Mouse (Mus musculus) T-helper 1 cell (primary cell): ENCODE results near the gene Fgl2.
"Not testable (repeated sequence)": the region's sequence is repeated elsewhere in the genome, so short reads cannot be mapped to it uniquely, and the experiment has no call there.

Experiments used
- in situ Hi-C: fragments of 300-600 bp; cut with MboI, MseI; formaldehyde crosslinking; loops from one replicate; pipeline ENCODE4 v1.15.1; 2025; ENCODE audit warnings: high pct_unique_total_duplicates

The Fgl2 gene

DNA sequence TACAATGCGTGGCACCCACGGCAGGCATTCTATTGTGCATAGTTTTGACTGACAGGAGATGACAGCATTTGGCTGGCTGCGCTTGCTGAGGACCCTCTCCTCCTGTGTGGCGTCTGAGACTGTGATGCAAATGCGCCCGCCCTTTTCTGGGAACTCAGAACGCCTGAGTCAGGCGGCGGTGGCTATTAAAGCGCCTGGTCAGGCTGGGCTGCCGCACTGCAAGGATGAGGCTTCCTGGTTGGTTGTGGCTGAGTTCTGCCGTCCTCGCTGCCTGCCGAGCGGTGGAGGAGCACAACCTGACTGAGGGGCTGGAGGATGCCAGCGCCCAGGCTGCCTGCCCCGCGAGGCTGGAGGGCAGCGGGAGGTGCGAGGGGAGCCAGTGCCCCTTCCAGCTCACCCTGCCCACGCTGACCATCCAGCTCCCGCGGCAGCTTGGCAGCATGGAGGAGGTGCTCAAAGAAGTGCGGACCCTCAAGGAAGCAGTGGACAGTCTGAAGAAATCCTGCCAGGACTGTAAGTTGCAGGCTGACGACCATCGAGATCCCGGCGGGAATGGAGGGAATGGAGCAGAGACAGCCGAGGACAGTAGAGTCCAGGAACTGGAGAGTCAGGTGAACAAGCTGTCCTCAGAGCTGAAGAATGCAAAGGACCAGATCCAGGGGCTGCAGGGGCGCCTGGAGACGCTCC, at the start of gene Fgl2:
TSS of gene Fgl2 (plus strand) at position 150 of the 687 bp plus-strand sequence.
- in situ Hi-C loops, result no loop called here

DNA sequence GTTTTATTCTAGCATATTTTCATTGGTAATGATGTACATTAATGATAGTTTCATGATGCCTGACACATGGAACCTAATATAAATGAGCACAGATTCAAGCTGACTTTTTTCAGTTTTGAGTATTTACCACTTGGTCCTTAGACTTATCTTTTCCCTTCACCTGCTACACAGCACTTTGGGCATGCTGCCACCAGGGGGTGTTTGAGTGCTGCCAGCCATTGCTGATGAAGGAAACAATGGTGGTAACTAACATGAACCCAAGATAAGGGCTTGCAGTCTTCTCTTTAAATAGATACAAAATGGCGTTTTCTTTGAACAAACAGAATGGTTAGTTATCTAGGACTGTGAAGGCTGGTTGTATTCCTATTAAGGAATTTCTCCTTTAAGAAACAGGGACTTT, 45.9 kb upstream of the Fgl2 start:
- in situ Hi-C loops, result no loop called here

DNA sequence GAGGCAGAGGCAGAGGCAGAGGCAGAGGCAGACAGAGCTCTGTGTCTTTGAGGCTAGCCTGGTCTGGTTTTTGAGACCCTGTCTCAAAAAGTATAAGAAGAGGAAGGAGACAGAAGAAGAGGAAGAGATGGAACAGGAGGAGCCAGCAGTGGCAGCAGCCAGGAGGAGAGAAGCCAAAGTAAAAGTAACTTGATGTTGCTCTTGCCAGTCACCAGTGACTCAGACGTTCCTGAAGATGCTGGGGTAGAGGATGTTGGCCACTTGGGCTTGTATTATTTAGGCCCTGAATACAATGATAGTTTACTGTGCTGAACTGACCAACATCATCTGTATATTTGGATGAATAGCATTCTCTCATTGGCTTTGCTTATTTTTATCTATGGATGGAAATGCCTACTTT, 43.9 kb upstream of the Fgl2 start:
- in situ Hi-C loops, result no loop called here

DNA sequence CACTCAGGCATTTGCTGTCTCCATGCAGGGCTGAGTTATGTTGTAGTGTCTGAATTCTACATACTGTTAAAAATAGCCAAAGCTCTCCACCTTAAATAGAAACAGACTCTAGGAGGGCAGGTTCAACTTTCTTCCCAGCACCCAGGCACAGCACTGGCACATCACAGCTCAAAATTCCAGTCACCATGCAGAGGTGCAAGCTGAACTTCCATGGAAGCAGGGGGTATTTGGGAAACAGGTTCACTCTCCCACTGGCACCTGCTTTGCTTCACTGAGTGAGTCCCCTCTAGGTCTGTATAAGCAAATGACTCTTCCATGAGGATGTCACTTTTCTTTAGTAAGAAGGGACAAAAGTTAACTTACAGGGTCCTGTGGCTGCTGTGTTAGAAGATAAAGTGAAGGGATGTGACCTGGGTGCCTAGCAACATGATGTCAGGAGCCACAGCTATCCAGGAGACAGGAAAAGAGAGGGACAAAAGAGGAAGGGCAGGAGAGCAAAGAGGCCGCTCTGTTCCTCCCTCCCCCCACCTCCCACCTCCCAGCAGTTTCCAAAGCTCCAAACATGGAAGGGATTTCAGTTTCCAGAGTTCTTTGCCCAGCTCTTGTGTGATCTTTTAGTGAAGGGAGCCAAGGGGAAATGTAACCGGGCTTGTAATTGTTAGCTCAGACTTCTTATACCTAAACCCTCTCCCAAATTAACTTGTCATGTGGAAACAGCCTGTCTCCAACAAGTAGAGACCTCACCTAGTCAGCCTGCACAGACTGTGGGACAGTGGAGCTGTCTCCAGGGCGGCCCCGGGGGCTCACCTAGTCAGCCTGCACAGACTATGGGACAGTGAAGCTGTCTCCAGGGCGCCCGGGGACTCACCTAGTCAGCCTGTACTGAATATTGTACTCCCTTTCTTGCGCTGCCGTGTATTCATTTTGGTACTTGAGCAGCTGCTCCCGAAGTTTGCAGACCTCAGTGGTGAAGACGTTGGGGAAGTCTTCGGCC, 42.5 kb upstream of the Fgl2 start:
- in situ Hi-C loops, result loop anchor here (5.0 kb wide), 1 partner anchor 87 kb away; no protein-coding TSS in a partner anchor

DNA sequence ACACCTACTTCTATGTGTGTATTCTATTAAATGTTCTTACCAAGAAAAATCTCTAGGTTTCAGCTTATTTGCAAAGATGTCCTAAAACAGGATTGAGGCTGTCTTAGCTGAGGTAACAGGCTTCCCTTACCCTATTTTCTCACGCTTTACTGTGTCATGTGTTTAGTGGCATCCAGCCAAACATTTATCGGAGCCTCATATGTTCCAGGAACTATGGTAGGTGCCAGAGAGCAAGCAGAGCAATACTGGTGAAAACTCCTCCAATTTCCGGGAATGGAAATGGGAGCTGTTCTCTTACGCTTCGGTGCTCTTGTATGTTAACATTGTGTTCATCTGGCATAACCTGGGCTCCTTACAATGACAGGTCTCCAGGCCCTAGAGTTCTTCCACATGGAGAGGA, 40.8 kb upstream of the Fgl2 start:
- in situ Hi-C loops, result loop anchor here (5.0 kb wide), 1 partner anchor 86 kb away; no protein-coding TSS in a partner anchor

DNA sequence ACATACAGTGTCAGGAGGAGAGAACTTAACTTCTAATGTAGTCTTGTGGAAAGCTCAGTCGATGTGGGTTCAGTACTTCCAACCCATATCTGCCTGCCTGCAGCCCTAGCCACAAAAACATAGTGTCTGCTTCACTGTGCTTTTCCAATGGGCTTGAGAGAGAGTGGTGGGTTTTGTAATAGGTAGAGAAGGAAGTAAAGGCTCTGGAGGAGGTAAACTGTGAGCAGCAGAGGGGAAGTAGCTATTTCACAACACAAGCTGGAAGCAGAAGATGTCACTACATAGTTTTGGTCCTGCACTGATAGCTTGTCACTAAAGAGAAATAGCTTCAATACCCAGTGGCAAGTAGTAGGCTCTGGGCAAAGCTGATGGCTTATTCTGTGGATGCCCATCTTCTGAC, 40.3 kb upstream of the Fgl2 start:
- in situ Hi-C loops, result loop anchor here (5.0 kb wide), 1 partner anchor 85 kb away; no protein-coding TSS in a partner anchor

DNA sequence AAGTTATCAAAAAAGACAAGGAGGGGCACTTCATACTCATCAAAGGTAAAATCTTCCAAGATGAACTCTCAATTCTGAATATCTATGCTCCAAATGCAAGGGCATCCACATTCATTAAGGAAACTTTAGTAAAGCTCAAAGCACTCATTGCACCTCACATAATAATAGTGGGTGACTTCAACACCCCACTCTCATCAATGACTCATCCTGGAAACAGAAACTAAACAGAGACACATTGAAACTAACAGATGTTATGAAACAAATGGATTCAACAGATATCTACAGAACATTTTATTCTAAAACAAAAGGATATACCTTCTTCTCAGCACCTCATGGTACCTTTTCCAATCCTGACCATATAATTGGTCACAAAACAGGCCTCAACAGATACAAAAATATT, 30.2 kb upstream of the Fgl2 start:
- in situ Hi-C loops, result not testable (repeated sequence)

DNA sequence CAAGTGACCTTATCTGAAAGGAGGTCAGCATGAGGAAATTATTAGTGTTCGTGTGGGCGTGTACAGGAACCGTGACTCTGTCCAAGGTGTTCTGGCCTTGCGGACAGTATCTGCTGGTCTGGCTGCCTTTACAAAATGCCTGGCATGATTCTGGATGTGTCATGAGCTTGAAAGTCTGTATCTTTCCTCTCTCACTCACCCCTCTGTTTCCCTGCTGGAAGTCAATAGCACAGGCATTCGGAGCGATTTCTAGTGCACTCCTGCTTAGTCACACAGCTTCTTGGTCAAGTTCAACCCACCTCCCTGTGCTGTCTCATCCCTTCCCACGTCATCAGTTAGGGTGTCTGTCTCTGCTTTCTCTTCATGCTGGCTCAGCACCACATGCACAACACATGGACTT, 24.1 kb upstream of the Fgl2 start:
- in situ Hi-C loops, result no loop called here

DNA sequence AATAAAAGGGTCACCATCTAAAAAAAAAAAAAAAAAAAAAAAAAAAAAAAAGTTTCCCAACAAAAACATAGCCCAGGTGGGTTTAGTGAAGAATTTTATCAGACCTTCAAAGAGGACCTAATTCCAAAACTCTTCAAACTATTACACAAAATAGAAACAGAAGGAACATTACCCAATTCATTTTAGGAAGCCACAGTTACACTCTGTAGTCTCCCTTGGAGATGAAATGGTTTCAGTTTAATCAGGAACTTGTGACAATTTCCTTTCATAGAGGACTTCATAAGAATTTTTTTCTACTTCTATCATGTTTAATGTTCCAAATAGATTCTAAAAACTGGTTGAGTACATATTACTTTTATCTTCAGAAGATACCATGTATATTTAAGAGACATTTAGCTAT, 20.8 kb upstream of the Fgl2 start:
- in situ Hi-C loops, result no loop called here

DNA sequence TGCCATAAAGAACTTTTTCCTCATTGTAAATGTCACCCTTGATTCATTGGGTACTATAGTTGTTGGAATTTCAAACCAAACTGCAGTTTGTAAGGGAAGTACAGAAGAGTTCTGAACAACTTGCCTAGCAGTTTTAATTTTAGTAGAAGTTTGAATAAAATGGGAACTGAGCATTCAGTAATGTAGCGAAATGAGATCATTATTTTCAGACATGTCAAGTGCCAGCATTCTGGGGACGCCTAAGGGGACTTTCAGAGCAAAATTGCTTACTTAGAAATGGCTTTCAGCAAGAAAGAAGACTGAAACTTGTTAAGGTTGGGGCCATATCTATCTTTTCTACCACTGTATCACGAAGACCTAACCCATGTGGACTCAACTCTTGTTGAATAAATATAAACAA, 13.8 kb upstream of the Fgl2 start:
- in situ Hi-C loops, result no loop called here

DNA sequence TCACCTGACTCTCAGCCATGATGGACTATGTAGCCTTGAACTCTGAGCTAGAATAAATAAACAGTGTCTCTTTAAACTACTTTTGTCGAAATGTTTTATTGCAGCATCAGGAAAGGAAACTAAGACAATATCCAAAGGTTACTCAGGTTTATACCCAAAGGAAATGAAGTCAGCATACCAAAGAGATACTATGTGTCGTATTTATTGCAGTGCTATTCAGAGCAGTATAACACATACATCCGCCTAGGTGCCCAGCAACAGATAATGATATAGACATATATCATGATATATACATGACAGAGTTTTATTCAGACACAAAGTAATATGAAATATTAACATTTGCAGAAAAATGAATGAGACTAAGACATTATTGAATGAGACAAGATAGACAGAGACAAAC, 9.1 kb upstream of the Fgl2 start:
- in situ Hi-C loops, result no loop called here

DNA sequence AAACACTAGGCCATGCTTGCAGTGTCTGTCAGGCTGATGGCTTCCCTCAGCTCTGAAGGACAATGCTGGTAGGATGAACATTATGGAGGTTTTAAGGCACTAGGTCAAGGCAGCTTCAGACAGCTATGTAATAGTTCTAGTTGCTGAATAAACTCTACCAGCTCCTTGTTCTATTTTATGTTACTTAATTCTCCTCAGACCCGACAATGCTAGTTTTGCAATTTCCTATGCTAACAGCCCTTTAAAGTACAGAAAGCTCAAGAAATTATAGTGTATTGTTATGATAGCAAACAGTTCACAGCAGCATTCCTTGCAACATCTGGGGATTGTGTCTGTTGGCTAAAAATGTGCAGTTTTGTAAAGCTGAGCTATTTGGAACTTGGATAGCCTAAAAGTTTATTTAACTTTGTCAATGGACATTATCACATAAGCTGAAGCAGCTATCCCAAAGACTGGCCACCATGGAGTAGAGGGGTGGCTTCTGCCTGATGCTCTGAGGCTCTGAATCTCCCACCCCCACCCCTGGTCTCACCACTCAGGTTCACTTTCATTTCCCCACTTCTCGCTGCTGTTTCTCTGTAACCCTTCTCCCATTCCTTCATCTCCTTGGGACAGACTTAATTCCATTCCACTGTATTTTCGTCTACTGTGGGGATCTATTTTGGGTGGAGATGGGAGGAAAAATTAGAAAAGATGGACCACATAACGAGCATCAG, 5.9 kb upstream of the Fgl2 start:
- in situ Hi-C loops, result no loop called here

DNA sequence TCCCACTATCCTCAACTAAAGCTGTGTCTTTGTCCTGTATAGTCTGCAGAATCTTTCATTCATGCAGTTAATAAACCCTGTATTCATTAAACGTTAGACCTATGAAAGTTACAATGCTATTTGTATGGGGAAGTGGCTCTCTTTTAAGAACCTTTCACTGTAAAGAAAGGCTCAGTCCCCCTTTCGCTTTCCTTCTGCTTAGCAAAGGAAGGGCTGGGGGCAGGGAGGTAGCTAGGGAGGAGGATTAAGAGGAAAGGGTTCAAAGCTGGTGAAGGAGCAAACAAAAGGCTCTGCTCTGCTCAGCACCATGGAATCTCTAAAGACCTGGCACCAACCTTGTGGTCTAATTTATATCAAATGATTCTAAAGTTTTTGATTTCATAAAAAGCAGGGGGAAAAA, 4.9 kb upstream of the Fgl2 start:
- in situ Hi-C loops, result no loop called here

DNA sequence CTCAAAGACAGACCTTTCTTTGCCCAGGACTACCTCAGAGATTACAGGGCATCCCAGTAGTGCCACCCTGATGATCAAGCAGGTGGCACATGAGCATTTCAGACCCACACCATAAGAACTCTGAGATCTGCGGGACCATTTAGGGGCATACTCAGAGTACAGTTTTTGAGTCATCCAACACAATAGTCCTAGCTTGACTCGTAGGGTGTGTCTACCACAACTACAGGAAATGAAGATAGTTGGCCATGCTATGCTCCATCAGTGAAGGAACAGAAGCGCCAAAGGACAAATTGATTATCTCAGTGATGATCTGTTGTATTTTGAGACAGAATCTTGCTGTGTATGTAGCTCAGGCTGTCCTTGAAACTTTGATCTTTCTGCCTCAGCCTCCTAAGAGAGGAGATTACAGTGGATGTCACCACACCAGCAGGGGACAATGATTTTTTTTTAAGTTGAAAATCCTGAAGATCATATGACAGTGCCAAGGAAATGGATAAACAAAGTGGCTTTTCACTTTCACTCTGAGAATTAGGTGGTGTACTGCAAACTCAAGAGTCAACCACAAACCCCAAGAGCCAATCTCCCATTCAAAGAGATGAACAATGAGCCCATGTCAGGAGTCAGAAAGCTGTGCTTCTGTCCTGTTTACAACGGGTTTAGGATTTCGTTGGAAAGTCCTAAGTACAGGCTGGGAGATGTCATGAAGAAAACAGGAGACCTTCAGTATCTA, 2.1 kb upstream of the Fgl2 start:
- in situ Hi-C loops, result no loop called here

DNA sequence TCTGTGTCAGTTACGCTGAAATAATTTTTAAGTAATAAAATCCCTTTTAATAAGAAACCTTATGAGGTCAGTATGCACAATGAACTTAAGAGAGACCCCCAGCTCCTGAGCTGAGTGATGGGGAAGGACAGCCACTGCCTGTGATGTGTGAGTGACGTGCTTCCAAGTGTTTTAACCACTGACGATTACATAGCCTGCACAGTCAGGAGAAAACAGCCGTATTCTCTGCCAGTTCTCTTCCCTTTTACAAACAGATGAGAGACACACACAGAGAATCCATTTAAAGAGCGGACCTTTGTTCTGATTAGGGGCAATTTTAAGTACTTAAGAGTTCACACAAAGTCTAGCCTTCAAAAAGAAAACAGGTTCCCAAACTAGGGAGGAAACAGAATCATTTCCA, 522 bp upstream of the Fgl2 start:
- in situ Hi-C loops, result no loop called here

DNA sequence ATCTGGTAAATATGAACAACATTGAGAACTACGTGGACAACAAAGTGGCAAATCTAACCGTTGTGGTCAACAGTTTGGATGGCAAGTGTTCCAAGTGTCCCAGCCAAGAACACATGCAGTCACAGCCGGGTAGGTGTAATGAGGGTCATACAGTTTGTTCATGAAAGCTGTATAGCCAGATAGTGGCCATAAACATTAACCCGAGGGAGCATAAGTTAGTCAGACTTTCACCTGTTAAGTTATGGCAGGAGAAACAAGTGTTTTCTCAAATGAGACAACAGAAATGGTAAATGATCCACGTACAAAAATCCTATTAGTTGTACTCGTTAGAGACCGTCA, 707 bp downstream of the Fgl2 start:
- in situ Hi-C loops, result no loop called here

DNA sequence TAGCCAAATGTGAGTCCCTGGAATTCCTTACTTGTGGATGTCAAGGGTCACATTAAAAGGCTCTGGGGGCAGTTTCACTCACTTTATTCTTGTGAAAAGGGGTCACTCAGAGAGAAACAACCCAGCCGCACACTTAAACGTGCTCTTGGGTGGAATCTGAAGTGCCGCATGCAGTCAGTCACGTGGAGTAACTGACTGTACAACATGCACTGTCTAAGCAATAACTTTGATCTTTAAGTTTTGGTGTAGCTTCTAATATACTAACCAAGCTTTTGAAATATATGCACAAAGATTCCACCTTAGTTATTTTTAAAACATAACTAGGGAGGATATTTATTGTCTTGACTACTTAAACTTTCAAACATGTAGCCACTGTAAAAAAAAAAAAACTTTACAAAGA, 4.5 kb downstream of the Fgl2 start:
- in situ Hi-C loops, result no loop called here

DNA sequence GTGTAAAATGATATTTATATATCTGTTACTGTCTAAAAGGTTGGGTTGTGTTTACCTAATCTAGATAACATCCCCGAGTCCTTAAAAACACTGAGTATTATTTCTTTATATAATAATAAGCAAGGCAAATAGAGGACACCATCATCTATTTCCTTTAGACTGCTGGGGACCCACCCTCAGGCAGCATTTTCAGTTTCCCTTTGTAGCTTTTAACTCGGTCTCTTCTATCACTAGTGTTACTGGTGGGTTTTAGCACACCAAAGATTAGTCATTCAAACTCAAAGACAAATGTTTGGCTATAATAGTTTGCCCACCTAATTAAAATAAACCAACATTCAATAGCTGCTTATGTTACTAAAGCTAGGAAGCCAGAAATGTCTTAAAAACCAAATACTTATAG, 6.0 kb downstream of the Fgl2 start:
- in situ Hi-C loops, result no loop called here

DNA sequence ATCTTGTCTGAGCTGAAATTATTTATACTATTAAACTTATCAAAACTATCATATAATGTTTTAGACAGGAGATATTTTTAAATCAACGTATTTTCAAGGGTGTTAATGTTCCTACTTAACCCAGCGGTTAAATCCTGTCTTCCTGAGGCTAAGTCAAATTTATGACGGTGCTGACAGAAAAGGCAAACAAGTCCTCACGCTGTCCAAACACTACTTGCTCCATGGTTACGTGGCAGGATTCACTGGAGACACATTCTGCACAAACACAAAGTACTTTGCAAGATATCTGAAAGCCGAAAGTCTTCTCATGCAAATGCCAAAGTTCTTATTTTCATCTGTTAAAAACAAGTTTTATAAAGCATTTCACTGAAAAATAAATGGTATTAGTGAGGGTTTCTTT, 9.5 kb downstream of the Fgl2 start:
- in situ Hi-C loops, result no loop called here

DNA sequence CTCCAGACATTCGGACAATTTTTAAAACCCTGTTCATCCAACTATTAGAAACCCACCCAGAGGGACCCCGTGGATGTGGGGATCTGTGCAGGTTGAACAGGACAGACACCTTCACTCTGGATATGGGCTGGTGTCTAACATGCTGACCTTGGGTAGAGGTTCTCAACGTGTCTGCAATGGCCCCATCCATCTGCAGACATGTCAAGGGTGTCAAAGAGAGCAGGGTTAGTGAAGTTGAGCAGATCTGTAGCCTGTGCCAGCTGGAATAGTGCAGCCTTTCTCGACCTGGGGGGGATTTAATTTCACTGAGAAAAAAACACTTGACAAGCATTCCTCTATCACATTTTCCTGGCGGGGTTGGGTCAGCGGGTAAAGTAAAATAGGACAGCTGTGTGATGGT, 10.2 kb downstream of the Fgl2 start:
- in situ Hi-C loops, result no loop called here

DNA sequence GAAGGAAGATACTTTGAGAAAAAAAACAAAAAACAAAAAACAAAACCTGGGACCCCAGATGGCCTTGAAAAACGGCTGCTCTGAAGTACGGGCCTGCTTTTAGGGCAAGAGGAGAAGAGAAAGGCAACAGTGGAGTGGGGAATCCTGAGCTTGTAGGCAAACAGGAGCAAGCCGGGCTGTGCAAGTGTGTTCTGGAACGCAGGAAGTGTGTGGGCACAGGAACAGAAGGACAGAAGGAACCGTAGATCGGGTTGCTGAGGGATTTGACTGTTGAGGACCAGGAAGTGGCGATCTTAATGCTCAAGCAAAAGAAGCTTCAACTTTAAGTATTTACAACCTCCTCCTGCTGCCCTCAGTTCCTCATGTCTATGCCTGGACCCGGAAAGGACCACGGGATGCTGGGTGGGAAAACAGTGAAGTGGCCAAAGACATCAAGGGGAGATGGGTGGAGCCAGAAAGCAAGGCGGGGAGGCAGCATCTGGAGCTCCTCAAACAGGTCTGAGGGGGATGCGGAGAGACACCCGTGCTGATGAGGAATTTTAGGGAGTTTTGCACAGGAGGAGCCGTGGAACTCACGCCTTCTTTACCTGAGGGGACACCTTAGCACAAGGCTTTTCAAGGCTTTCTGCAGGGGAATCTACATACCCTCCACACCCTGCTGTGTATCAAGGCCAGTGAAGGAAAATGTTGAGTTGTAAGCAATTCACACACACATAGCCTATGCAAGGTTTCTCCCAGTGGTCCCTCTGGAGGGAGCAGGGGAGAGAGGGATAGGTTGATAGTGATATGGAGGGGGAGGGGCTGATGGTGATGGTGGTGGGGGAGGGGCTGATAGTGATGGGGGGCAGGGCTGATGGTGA, 11.2 kb downstream of the Fgl2 start:
- in situ Hi-C loops, result no loop called here
